Mouse (Mus musculus): ENCODE data around the gene Gm9844. TPM values are rescaled to one million over a fixed set of nuclear protein-coding genes. Genes with fewer than 3 reads are reported as not detected.

Gm9844 gene
- total and polyA plus RNA-seq, 3 experiments, result 1.4 to 25.1 (median 4.7) TPM

- 0 out of 2 replicates have a peak, but pooled peaks have one; percentile 8 for TF ChIP-seq ETS1 (conservative IDR thresholded peaks at IDR 0.05; ENCODE audit: low read depth, low read length)
- no peak for TF ChIP-seq ZKSCAN1 (IDR thresholded peaks at IDR 0.05; ENCODE audit: borderline replicate concordance, low read depth, low read length)
- no peak for TF ChIP-seq POLR2A (IDR thresholded peaks at IDR 0.05; ENCODE audit: low read depth, low read length)
- peak; percentile 55 for TF ChIP-seq HCFC1 (IDR thresholded peaks at IDR 0.05; ENCODE audit: low read depth, low read length)
- TF ChIP-seq MYC (IDR thresholded peaks at IDR 0.05; ENCODE audit: low read depth, low read length), result peak; percentile 44; the same call in 1 of the 2 replicates
- peak; percentile 60 for TF ChIP-seq RAD21 (IDR thresholded peaks at IDR 0.05; ENCODE audit: low read depth, low read length)
- peak; percentile 92 for TF ChIP-seq MAZ (IDR thresholded peaks at IDR 0.05; ENCODE audit: low read depth, low read length)
- TF ChIP-seq MAFK (IDR thresholded peaks at IDR 0.05; ENCODE audit: insufficient replicate concordance, low read length), result no peak
- no peak for TF ChIP-seq JUND (conservative IDR thresholded peaks at IDR 0.05; ENCODE audit: low read depth, low read length)
- no peak for TF ChIP-seq GABPA (IDR thresholded peaks at IDR 0.05; ENCODE audit: insufficient replicate concordance, low read depth, low read length)
- peak; percentile 49; the same call in 1 of the 2 replicates for TF ChIP-seq NELFE (IDR thresholded peaks at IDR 0.05; ENCODE audit: low read depth, low read length)
Observed at GRCm38 (mm10) chr7:24904936-24905335, 42.9 kb downstream of the Gm9844 start (continued).

GRCm38 (mm10) chr7:24906551-24906950, 44.5 kb downstream of the Gm9844 start:
- Histone ChIP-seq H3K79me2 (replicated peaks; ENCODE audit: control insufficient read depth, extremely low read depth, insufficient read depth, poor library complexity, severe bottlenecking) (peaks cover 34% of the 10 kb centered on the region), H3K4me3 (replicated peaks in 1 of 3; ENCODE audit: low read depth in 2 of 3, low read length in 2 of 3, poor library complexity in 1 of 3) (no peak overlapping the region), H3K4me2 (ENCODE audit: insufficient read depth, low read depth, poor library complexity, severe bottlenecking) (no peak overlapping the region), H3K9ac (ENCODE audit: insufficient read depth, low read depth) (no peak overlapping the region), H3K4me1 (ENCODE audit: control insufficient read depth in 1 of 2, insufficient read depth in 2 of 2) (peaks cover 16 to 37% of the 10 kb centered on the region in 2 experiments), H3K9me3 (replicated peaks; ENCODE audit: low read length) (no peaks in the 10 kb centered on the region), H3K27me3 (replicated peaks) (no peaks in the 10 kb centered on the region), H3K27ac (ENCODE audit: insufficient read depth, low read depth) (no peak overlapping the region), H3K36me3 (replicated peaks in 1 of 2; ENCODE audit: control insufficient read depth in 1 of 2, insufficient read depth in 1 of 2, low read length in 1 of 2) (peaks cover 39 to 63% of the 10 kb centered on the region in 2 experiments)
- TF ChIP-seq E2F4 (IDR thresholded peaks at IDR 0.05; ENCODE audit: insufficient replicate concordance, low read depth, low read length) (no peak), ZNF384 (IDR thresholded peaks at IDR 0.05; ENCODE audit: low read depth, low read length) (no peak), TBP (conservative IDR thresholded peaks at IDR 0.05; ENCODE audit: low read depth, low read length) (no peak), SIN3A (IDR thresholded peaks at IDR 0.05; ENCODE audit: low read length) (no peak), RAD21 (IDR thresholded peaks at IDR 0.05; ENCODE audit: low read depth, low read length) (no peak), NELFE (IDR thresholded peaks at IDR 0.05; ENCODE audit: low read depth, low read length) (no peak), SMC3 (IDR thresholded peaks at IDR 0.05; ENCODE audit: low read depth, low read length) (no peak), CHD1 (IDR thresholded peaks at IDR 0.05; ENCODE audit: low read depth, low read length) (no peak), MAFK (IDR thresholded peaks at IDR 0.05; ENCODE audit: insufficient replicate concordance, low read length) (no peak), GABPA (IDR thresholded peaks at IDR 0.05; ENCODE audit: insufficient replicate concordance, low read depth, low read length) (no peak), PAX5 (IDR thresholded peaks at IDR 0.05; ENCODE audit: low read length) (no peak), POLR2AphosphoS2 (IDR thresholded peaks at IDR 0.05; ENCODE audit: low read depth, low read length) (no peak)
- in situ Hi-C loops (cut with MboI; ENCODE audit: low pct_ligation_motif_present, low pct_unique_long_range_greater_than_20kb, low sequenced_read_pairs) (loop anchor here (10.0 kb wide), 1 partner anchor 52 kb away; no protein-coding TSS in a partner anchor), dilution Hi-C loops (cut with MboI; ENCODE audit: extremely low pct_ligation_motif_present, extremely low pct_unique_long_range_greater_than_20kb, low sequenced_read_pairs) (no loop called here)
- DNase-seq (ENCODE audit: extremely low read depth), result no peak
